Mouse (Mus musculus) CD4-positive helper T cell, adult 2 months (primary cell): ENCODE measurements at regions not wholly inside any gene's neighbourhood (a gene's known extent, or its start where the extent isn't known, plus 50 kb on each side); places are given as distances from the start of the nearest gene placed in this dataset.
A peak's percentile ranks its signal among the peaks of the same experiment; 100 is the strongest.
"Not testable (repeated sequence)": the region's sequence is repeated elsewhere in the genome, so short reads cannot be mapped to it uniquely, and the experiment has no call there.

ENCODE experiments used
- DNase-seq: peaks from one replicate; pipeline ENCODE4 v3.0.0-alpha.2; 2012; ENCODE audit warnings: low read depth, missing footprints, low spot score

- no peak for DNase-seq
Measured at GRCm38 (mm10) chr5:42884251-42884650, 348.7 kb upstream of the Cpeb2 start.

- DNase-seq, result no peak
Measured at GRCm38 (mm10) chr5:42891890-42892289, 341.1 kb upstream of the Cpeb2 start.

GRCm38 (mm10) chr5:42906136-42906535 is 326.8 kb upstream of the Cpeb2 start:
- DNase-seq, result no peak

GRCm38 (mm10) chr5:42919328-42919727 is 313.6 kb upstream of the Cpeb2 start:
- DNase-seq, result no peak

- no peak for DNase-seq
Measured at GRCm38 (mm10) chr5:42932106-42932505, 300.9 kb upstream of the Cpeb2 start.

- DNase-seq, result no peak
Measured at GRCm38 (mm10) chr5:42959296-42959862, 273.6 kb upstream of the Cpeb2 start.

GRCm38 (mm10) chr5:42966952-42967351 is 266.0 kb upstream of the Cpeb2 start:
- DNase-seq, result not testable (repeated sequence)

GRCm38 (mm10) chr5:42969209-42969608 is 263.8 kb upstream of the Cpeb2 start:
- no peak for DNase-seq

- no peak for DNase-seq
Measured at GRCm38 (mm10) chr5:42969621-42970020, 263.3 kb upstream of the Cpeb2 start.

- no peak for DNase-seq
Measured at GRCm38 (mm10) chr5:42977108-42977507, 255.9 kb upstream of the Cpeb2 start.

GRCm38 (mm10) chr5:42980946-42981650 is 251.9 kb upstream of the Cpeb2 start:
- DNase-seq, result no peak

GRCm38 (mm10) chr5:42986203-42986602 is 246.8 kb upstream of the Cpeb2 start:
- DNase-seq, result peak; percentile 2

- DNase-seq, result no peak
Measured at GRCm38 (mm10) chr5:42987710-42988466, 245.1 kb upstream of the Cpeb2 start.

- no peak for DNase-seq
Measured at GRCm38 (mm10) chr5:42989287-42989686, 243.7 kb upstream of the Cpeb2 start.

- no peak for DNase-seq
Measured at GRCm38 (mm10) chr5:43024006-43024593, 208.9 kb upstream of the Cpeb2 start.

GRCm38 (mm10) chr5:43031285-43031684 is 201.7 kb upstream of the Cpeb2 start:
- DNase-seq, result no peak

GRCm38 (mm10) chr5:43031916-43032315 is 201.1 kb upstream of the Cpeb2 start:
- no peak for DNase-seq

GRCm38 (mm10) chr5:43034421-43034820 is 198.5 kb upstream of the Cpeb2 start:
- DNase-seq, result no peak

GRCm38 (mm10) chr5:43037592-43037991 is 195.4 kb upstream of the Cpeb2 start:
- DNase-seq, result no peak

GRCm38 (mm10) chr5:43039525-43039924 is 193.4 kb upstream of the Cpeb2 start:
- DNase-seq, result no peak

- DNase-seq, result no peak
Measured at GRCm38 (mm10) chr5:43042585-43042984, 190.4 kb upstream of the Cpeb2 start.

- DNase-seq, result no peak
Measured at GRCm38 (mm10) chr5:43045860-43046259, 187.1 kb upstream of the Cpeb2 start.
